Mouse (Mus musculus): ENCODE results near the gene Notch1. TPM values are rescaled to one million over a fixed set of nuclear protein-coding genes. Genes with fewer than 3 reads are reported as not detected.

Notch1 gene
- polyA plus RNA-seq, 1 experiment from 2014 or later, result 56.2 TPM

DNA sequence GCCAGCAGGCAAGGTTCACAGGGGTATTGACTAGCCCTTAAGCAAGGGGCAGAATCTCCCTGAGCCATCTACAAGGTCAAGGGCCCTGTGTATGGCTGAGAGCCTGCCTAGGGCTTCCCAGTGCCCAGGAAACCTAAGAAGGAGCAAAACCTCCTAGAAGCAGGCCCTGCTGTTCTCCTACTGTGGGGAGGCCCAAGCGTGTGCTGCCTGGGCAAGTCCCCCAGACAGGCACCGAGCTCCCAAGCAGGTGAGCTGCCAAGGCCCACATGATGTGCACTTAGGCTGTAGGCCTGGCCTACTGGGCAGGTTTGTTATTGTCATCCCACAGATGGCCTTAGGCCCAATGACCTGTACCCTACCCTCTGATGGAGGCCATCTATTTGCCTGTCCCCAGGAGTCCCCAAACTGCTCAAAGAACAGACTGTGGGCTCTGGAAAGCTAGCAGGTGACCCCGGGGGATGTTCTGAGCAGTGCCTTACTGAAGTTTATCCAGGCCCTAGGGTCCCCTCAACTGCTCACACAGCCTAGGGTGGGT, 9.7 kb downstream of the Notch1 start:
- no peak for ATAC-seq (ENCODE audit: low FRiP score, low read depth)
- Histone ChIP-seq H3K9ac (replicated peaks) (no peak overlapping the region), H3K27ac (replicated peaks) (0 out of 2 replicates have a peak overlapping the region, but pooled peaks have one; percentile 58), H3K36me3 (no peaks in the 10 kb centered on the region), H3K4me1 (peaks cover 50% of the 10 kb centered on the region), H3K4me2 (replicated peaks) (no peak overlapping the region), H3K27me3 (peaks cover 35% of the 10 kb centered on the region), H3K4me3 (no peak overlapping the region), H3K9me3 (no peaks in the 10 kb centered on the region)
- 92% methylated on average over 3 of the region's 3 CpGs for WGBS

DNA sequence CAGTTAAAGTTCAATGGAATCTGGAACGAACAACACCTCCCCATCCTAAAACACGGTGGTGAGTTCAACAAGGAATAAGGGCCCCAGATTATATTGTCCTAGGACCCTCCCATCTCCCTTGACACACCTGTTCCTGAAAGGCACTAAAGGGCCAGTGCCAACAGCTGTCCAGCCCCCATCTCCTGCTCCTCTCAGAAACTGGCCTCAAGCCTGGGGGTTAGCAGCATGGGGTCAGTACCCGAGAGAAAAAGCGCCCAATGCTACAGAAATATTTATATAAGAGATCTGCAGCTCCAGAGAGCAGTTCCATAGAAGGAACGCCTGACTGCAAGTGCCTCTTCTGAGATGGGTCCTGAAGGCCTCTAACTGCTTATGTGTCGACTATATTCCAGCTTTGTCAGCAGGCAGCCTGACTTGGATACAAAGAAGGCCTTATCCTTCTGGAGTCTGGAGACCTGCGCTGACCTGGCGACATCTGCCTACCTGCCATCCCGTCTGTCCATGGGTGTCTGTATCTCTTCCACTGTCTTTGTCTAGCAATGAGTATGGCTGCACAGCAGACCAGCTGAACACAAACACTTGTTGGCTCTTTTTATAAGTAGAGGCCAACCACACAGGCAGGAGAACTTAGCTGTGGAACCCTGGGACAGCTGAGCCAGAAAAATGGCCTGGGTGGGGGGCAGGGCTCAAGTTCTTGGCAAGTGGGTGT, 11.5 kb downstream of the Notch1 start:
- ATAC-seq (ENCODE audit: low FRiP score, low read depth), result no peak
- Histone ChIP-seq H3K4me1 (peaks cover 66% of the 10 kb centered on the region), H3K27ac (replicated peaks) (no peak overlapping the region; the same call in 1 of the 2 replicates), H3K36me3 (0 out of 2 replicates have a peak, but pooled peaks cover under 1% of the 10 kb centered on the region), H3K9ac (replicated peaks) (no peak overlapping the region), H3K4me3 (no peak overlapping the region), H3K9me3 (no peaks in the 10 kb centered on the region), H3K4me2 (replicated peaks) (peak overlapping the region; percentile 71), H3K27me3 (peaks cover 31% of the 10 kb centered on the region)
- 67% methylated on average over 9 of the region's 9 CpGs for WGBS

DNA sequence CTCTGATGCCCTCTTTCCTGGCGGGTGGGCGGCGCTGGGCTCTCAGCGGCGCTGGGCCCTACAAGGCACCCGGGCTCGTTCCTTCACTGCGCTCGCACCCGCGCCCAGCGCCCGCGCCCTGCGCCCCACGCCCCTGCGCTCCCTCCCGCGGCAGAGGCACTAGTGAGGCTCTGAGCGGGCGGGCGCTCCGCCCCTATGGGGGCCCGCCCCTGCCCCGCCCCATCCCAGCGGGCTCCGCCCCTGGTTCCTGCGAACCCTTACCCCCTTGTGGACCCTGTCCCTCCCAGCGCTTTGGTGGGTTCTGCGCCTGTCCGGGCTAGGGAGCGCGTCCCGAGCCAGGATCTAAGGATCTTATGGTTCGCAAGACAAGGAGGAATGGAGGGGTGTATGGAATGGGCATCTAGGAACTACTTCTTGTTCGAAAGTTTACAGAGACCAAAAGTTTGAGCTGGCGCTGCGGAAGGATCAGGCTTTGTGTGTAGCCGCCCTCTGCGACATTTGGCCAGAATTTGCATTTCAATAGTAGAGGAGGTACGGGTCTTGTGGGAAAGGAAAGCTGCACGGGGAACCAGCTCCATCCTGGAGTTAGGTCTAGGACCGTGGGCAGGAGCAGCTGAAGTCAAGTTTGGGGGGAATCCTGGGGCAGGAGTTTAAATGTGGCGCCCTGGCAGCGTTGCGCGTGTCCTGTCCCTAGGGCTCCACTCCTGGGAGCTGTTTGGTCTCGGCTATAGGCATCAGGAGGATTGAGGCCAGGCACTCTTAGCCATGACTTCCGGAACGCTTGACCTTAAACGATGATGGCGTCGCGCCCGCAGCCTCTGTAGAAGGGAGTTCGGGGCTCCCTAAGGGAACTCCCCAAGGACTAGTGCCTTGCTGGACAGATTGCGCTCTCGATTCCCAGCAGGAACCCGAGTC, 12.5 kb downstream of the Notch1 start:
- 0 out of 2 replicates have a peak, but pooled peaks cover 4% of the 10 kb centered on the region for H3K36me3 ChIP-seq
- peak; percentile 48 for ATAC-seq (ENCODE audit: low FRiP score, low read depth)
- H3K9ac ChIP-seq (replicated peaks), result peak overlapping the region; percentile 92
- H3K27me3 ChIP-seq, result peaks cover 31% of the 10 kb centered on the region
- WGBS, result 1% methylated on average over 56 of the region's 59 CpGs
- peaks cover 76% of the 10 kb centered on the region for H3K4me1 ChIP-seq
- peak overlapping the region; percentile 93 for H3K27ac ChIP-seq (replicated peaks)
- peak overlapping the region; percentile 85 for H3K4me3 ChIP-seq
- H3K4me2 ChIP-seq (replicated peaks), result peak overlapping the region; percentile 71
- no peaks in the 10 kb centered on the region for H3K9me3 ChIP-seq

DNA sequence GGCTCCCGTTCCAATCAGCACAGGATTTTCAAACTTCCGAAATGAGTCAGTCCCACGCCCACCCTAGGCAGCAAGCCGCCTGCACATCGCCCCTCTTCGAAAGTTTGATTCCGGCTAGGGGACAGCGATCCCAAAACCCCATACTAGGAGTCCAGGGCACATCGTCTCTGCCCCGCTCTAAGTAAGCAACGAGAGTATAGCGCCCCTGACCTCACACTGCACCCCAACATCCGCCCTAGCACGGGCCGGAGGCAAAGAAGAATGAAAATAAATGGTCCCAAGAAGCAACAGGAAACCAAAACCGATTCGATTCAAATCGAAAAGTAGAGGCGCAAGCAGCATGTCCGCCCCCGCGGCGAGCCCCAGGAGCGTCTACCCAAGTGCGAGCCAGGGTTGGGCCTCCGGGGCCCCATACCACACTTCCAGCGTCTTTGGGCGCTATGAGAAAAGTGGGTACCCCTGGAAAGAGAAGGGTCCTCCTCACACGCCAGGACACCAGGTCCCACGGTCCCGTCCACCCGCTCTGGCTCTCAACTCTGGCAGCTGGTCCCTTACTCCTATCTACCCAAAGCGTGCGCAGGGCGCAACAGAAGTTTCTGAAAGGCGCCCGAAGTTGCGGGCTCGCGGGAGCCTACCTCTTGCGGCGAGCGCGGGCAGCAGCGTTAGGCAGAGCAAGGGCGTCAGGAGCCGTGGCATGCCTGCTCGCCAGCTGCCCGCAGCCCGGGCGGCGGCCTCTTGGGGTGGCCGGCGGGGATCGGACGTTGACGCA, 13.4 kb downstream of the Notch1 start:
- H3K27ac ChIP-seq (replicated peaks), result peak overlapping the region; percentile 93

DNA sequence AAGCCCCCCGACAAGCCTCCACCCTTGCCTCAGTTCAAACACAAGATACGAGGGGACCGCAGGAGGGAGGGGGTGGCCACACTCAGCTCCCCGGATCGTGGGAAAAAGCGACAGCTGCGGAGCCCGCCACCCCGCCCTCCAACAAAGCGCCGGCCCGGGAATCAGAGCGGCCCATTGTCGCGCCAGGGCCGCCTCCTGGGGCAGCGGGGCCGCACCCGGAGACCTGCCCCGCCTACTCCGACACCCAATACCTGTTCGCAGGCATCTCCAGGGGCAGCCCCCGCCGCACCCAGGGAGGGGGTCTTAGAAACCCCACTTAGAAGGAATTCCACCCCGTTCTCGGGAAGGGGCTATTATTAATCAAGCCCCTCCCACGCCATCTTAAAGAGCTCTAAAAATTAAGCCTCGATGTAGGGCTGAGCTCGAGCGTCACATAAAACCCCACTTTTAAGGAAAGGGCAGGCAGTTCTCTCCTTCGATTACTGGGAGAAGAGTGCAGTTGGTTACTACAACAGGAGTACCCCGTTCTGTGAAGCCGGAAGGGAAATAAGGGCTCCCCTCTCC, 14.1 kb downstream of the Notch1 start:
- Histone ChIP-seq H3K4me2 (replicated peaks) (peak overlapping the region; percentile 71), H3K9me3 (no peaks in the 10 kb centered on the region), H3K27ac (replicated peaks) (peak overlapping the region; percentile 93), H3K9ac (replicated peaks) (peak overlapping the region; percentile 92), H3K36me3 (peaks cover 16% of the 10 kb centered on the region; the same call in 1 of the 2 replicates), H3K4me3 (peak overlapping the region; percentile 85), H3K27me3 (peaks cover 25% of the 10 kb centered on the region), H3K4me1 (peaks cover 76% of the 10 kb centered on the region)
- under 1% methylated on average over 33 of the region's 33 CpGs for WGBS
- ATAC-seq (ENCODE audit: low FRiP score, low read depth), result peak; percentile 42

More for the DNA sequence above, 13.4 kb downstream of the Notch1 start:
- Histone ChIP-seq H3K4me2 (replicated peaks) (peak overlapping the region; percentile 71), H3K4me1 (peaks cover 76% of the 10 kb centered on the region), H3K9ac (replicated peaks) (peak overlapping the region; percentile 92), H3K36me3 (peaks cover 10% of the 10 kb centered on the region; the same call in 1 of the 2 replicates), H3K9me3 (no peaks in the 10 kb centered on the region), H3K4me3 (peak overlapping the region; percentile 85), H3K27me3 (peaks cover 25% of the 10 kb centered on the region)
- under 1% methylated on average over 57 of the region's 57 CpGs for WGBS
- ATAC-seq (ENCODE audit: low FRiP score, low read depth), result no peak

DNA sequence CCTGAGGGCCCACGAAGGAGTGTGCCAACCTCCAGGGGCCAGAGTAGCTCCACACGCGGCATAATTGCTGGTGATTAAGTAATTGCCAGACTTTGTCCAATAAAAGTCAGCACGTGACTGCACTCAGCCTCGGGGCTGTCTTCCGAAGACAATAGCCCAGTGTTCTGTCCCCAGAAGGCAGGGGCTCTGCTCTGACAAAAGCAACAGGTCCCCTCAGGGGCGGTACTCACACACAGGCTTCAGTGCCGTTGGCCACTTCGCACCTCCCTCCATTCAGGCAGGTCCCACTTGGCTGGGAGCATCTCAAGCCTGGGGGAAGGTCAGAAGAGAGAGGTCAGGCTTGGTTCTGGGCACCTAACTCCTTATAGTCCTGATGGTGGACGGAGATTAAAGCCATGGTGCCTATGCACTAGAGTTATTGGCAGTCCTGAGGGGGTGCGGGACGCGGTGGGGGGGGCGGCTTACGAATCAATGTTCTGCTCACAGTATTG, 14.8 kb downstream of the Notch1 start:
- WGBS, result 1% methylated on average over 15 of the region's 15 CpGs
- H3K9me3 ChIP-seq, result no peaks in the 10 kb centered on the region
- H3K9ac ChIP-seq (replicated peaks), result peak overlapping the region; percentile 92
- peaks cover 22% of the 10 kb centered on the region for H3K36me3 ChIP-seq
- ATAC-seq (ENCODE audit: low FRiP score, low read depth), result peak; percentile 40
- H3K4me3 ChIP-seq, result peak overlapping the region; percentile 85
- H3K4me1 ChIP-seq, result peaks cover 76% of the 10 kb centered on the region
- H3K27ac ChIP-seq (replicated peaks), result peak overlapping the region; percentile 93
- H3K4me2 ChIP-seq (replicated peaks), result peak overlapping the region; percentile 71
- H3K27me3 ChIP-seq, result peaks cover 25% of the 10 kb centered on the region

DNA sequence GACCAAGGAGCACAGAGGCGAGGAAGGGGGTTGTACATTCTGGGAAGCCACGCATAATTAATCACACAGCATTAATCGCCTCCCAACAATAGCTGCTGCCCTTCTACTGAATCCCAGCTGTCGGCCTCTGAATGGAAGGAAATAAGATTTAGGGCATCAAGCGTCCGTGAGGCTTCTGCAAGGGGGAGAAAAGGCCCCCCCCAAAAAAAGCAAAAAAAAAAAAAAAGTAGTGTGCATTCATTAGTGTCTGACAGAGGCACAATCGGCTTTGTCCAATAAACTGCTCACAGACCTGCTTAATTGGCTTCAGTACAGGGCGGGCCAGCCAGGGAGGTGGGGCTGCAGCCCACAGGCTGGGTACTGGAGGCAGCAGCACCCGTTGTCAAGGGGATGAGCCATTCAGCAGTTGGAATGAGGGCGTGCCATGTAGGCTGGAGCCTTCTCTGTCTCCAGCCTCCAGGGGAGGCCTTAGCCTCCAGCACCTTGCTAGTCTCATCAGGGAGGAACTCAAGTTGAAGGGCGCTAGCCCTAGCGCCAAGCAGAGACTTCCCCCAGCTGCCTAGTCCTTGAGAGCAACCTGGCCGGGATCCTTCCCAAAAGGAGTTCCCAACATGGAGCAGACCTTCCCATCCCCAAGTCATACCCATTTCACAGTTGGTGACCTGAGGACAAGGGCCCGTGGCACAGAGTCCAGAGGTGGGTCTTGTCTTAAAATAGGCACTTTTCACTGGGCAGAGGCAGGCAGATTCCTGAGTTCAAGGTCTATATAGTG, 15.7 kb downstream of the Notch1 start:
- peak overlapping the region; percentile 71 for H3K4me2 ChIP-seq (replicated peaks)
- H3K36me3 ChIP-seq, result peaks cover 31% of the 10 kb centered on the region
- peaks cover 20% of the 10 kb centered on the region for H3K27me3 ChIP-seq
- peak overlapping the region; percentile 85 for H3K4me3 ChIP-seq
- peak; percentile 87 for ATAC-seq (ENCODE audit: low FRiP score, low read depth)
- H3K9ac ChIP-seq (replicated peaks), result peak overlapping the region; percentile 92; the same call in 1 of the 2 replicates
- WGBS, result 3% methylated on average over 14 of the region's 14 CpGs
- H3K4me1 ChIP-seq, result peaks cover 83% of the 10 kb centered on the region
- H3K27ac ChIP-seq (replicated peaks), result peak overlapping the region; percentile 93
- no peaks in the 10 kb centered on the region for H3K9me3 ChIP-seq

DNA sequence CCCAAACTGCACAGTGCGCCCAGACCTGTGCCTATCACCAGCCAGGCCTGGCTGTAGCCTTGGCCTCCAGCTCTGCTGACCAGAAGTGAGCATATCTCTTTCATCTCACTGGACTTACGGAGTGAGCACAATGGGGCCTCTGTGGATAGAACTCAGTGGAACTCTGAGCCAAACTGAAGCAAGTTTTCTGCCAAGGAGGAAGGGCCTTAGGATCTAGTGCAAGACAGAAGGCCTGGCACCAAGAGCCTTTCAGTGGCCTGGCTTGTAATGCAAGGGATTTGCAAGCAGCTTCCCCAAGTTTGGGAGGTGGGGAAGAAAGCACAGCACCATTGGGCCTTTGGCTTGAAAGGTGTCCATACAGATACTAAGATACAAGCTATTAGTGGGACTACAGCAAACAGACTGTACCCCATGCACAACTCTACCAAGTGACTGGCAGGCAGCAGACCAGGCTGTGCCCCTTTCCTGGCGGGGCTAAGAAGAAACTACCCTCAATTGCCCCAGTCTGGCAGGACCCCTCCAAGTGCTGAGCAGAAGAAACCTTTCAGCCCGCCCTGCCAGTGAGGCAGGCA, 16.4 kb downstream of the Notch1 start:
- no peak for ATAC-seq (ENCODE audit: low FRiP score, low read depth)
- Histone ChIP-seq H3K4me3 (peak overlapping the region; percentile 27), H3K36me3 (peaks cover 38% of the 10 kb centered on the region), H3K9me3 (no peaks in the 10 kb centered on the region), H3K27me3 (peaks cover 16% of the 10 kb centered on the region), H3K9ac (replicated peaks) (peak overlapping the region; percentile 55), H3K4me2 (replicated peaks) (peak overlapping the region; percentile 71), H3K4me1 (peaks cover 84% of the 10 kb centered on the region), H3K27ac (replicated peaks) (peak overlapping the region; percentile 93)
- 30% methylated on average over 4 of the region's 4 CpGs for WGBS

DNA sequence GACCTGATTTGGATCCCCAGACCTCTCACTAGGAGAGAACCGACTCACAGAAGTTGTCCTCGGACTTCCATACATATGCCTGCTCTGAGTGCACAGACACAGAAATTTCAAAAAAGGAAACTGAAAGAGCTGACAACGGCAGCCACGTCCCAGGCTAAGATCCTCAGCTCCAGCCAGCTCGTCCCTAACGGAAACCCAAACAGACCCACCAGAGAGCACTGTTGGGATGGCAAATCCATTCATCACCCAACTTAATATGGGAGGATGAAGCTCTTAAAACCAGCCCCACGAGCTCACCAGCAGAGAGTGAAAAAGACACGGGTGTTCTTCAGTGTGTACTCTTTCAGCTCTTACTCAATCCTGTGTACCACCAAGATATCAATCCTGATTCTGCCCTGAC, 17.8 kb downstream of the Notch1 start:
- no peak overlapping the region for H3K9ac ChIP-seq (replicated peaks)
- peak overlapping the region; percentile 56 for H3K27ac ChIP-seq (replicated peaks)
- ATAC-seq (ENCODE audit: low FRiP score, low read depth), result no peak
- 77% methylated on average over 8 of the region's 8 CpGs for WGBS
- peaks cover 8% of the 10 kb centered on the region for H3K27me3 ChIP-seq
- peaks cover 85% of the 10 kb centered on the region for H3K4me1 ChIP-seq
- peaks cover 49% of the 10 kb centered on the region for H3K36me3 ChIP-seq
- H3K9me3 ChIP-seq, result no peaks in the 10 kb centered on the region
- H3K4me3 ChIP-seq, result no peak overlapping the region
- peak overlapping the region; percentile 71; the same call in 1 of the 2 replicates for H3K4me2 ChIP-seq (replicated peaks)

DNA sequence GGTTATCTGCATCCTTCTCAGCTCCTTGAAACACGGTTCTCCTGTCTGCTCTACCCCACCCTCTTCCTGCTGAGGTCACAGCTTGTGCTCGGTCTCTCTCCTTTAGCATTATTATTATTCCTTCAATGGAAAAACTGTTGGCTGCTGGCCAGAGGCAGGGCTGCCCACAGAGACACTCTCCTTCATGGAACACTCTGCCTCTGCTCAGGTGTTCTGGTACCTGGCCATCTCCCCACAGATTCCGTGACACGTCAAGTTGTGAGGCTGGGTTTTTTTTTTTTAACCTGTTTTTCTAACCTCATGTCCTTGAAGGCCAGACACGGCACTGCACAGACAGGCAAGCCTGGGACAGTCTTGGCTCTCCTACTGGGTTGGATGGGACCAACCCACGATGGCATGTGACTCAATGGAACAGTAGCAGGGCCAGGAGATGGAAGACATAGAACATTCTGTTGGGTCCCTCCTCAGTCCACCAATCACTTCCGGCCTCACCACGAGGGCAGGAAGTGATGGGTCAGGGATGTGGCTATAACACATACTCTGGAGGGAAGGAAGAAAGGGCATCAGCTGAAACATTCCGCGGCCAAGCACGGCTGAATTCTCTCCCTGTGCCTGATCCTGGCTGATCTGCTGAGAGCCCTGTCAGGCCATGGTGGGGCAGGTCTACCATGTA, 18.5 kb downstream of the Notch1 start:
- Histone ChIP-seq H3K27ac (replicated peaks) (peak overlapping the region; percentile 56), H3K9ac (replicated peaks) (no peak overlapping the region), H3K9me3 (no peaks in the 10 kb centered on the region), H3K36me3 (peaks cover 49% of the 10 kb centered on the region), H3K27me3 (peaks cover under 1% of the 10 kb centered on the region; the same call in 1 of the 2 replicates), H3K4me2 (replicated peaks) (peak overlapping the region; percentile 71), H3K4me3 (no peak overlapping the region), H3K4me1 (peaks cover 88% of the 10 kb centered on the region)
- no peak for ATAC-seq (ENCODE audit: low FRiP score, low read depth)
- WGBS, result 78% methylated on average over 11 of the region's 11 CpGs

Data from midbrain, embryonic 12.5 days (tissue).